Mouse (Mus musculus) heart, embryonic 14.5 days (tissue): ENCODE data around the gene Lrif1. TPM values are rescaled to one million over a fixed set of nuclear protein-coding genes. Genes with fewer than 3 reads are reported as not detected.

Experiments used
- ATAC-seq: fragments of 200-750 bp; cut with Nextera tagmentation; 2 replicates; pipeline ENCODE4 v1.8.0; 2017; ENCODE audit warnings: low read depth, moderate TSS enrichment; ENCODE audit not compliant: insufficient number of reproducible peaks, insufficient read depth, low FRiP score
- H3K27ac ChIP-seq, 2 experiments: fragments of 200-500 bp in 1 of 2; fragments of 300-500 bp in 1 of 2; sonication (generic) in 1 of 2; replicated peaks in 1 of 2; 2 replicates each; pipeline ENCODE4 v1.5.1; 2012 to 2014; ENCODE audit warnings: low read depth in 2 of 2, low read length in 2 of 2, control low read depth in 1 of 2, mild to moderate bottlenecking in 1 of 2, mixed read lengths in 1 of 2; ENCODE audit not compliant: control insufficient read depth in 1 of 2, insufficient read depth in 1 of 2
- H3K27me3 ChIP-seq: fragments of 300-500 bp; sonication (generic); 2 replicates; pipeline ENCODE4 v1.6.1; 2014; ENCODE audit warnings: mild to moderate bottlenecking, low read length, control low read depth; ENCODE audit not compliant: control insufficient read depth, insufficient read depth
- H3K36me3 ChIP-seq: fragments of 300-500 bp; sonication (generic); 2 replicates; pipeline ENCODE4 v1.6.1; 2014; ENCODE audit warnings: mild to moderate bottlenecking, control low read depth, low read length, mixed read lengths; ENCODE audit not compliant: control insufficient read depth, insufficient read depth
- H3K4me1 ChIP-seq, 2 experiments: fragments of 200-500 bp in 1 of 2; fragments of 300-500 bp in 1 of 2; sonication (generic) in 1 of 2; 2 replicates each; pipeline ENCODE4 v1.6.1; 2012 to 2014; ENCODE audit warnings: low read length in 2 of 2, control low read depth in 1 of 2, mixed read lengths in 1 of 2; ENCODE audit not compliant: control insufficient read depth in 2 of 2, insufficient read depth in 2 of 2
- H3K4me2 ChIP-seq: fragments of 300-500 bp; sonication (generic); 2 replicates; pipeline ENCODE4 v1.6.1; 2014; ENCODE audit warnings: mild to moderate bottlenecking, low read length
- H3K4me3 ChIP-seq, 2 experiments: fragments of 200-500 bp in 1 of 2; fragments of 300-500 bp in 1 of 2; sonication (generic) in 1 of 2; 2 replicates each; pipeline ENCODE4 v1.5.1; 2012 to 2014; ENCODE audit warnings: low read length in 2 of 2, mild to moderate bottlenecking in 2 of 2, control low read depth in 1 of 2, low read depth in 1 of 2, moderate library complexity in 1 of 2; ENCODE audit not compliant: control insufficient read depth in 1 of 2, insufficient read depth in 1 of 2
- H3K9ac ChIP-seq: fragments of 300-500 bp; sonication (generic); 2 replicates; pipeline ENCODE4 v1.6.1; 2014; ENCODE audit warnings: mild to moderate bottlenecking, low read length
- H3K9me3 ChIP-seq: fragments of 300-500 bp; sonication (generic); 2 replicates; pipeline ENCODE4 v1.6.1; 2016; ENCODE audit warnings: low read length, control low read depth; ENCODE audit not compliant: control insufficient read depth
- WGBS: fragments of 180-500 bp; shearing (Covaris S2); extraction: QIAGEN DNeasy Blood & Tissue Kit; methylation state at CpG from one replicate; pipeline ENCODE4 v1.1.7; 2014; 5-methylcytosine and 5-hydroxymethylcytosine counted together
- polyA plus RNA-seq: library from polyadenylated mRNA; unstranded; fragments of >200 nt; fragmentation: Nextera tagmentation; extraction: Ambion mirVana; gene quantifications from 2 replicates; pipeline ENCODE4 v1.2.1, GENCODE M21; 2014

Gene Lrif1
- polyA plus RNA-seq, 1 experiment from 2014 or later: 13.2 TPM

GRCm38 (mm10) chr3:106785130-106785529 lies 100.3 kb downstream of the Lrif1 start:
- no peak overlapping the region for H3K4me2 ChIP-seq
- no peak overlapping the region for H3K27ac ChIP-seq
- 0 out of 2 replicates have a peak, but pooled peaks cover 2% of the 10 kb centered on the region for H3K9me3 ChIP-seq
- no peak for ATAC-seq
- no peaks in the 10 kb centered on the region for H3K27me3 ChIP-seq
- no peak overlapping the region for H3K9ac ChIP-seq
- H3K4me1 ChIP-seq: no peaks in the 10 kb centered on the region
- H3K36me3 ChIP-seq: no peaks in the 10 kb centered on the region
- 59% methylated on average over 3 of the region's 3 CpGs for WGBS
- H3K4me3 ChIP-seq: no peak overlapping the region

Other genes with a start within 250 kb of the Lrif1 start
- 1.7 and 2.5 TPM in 2 replicates for gene Dennd2d, start 202.6 kb upstream of the Lrif1 start, polyA plus RNA-seq
- gene Dram2, start 137.2 kb upstream of the Lrif1 start, polyA plus RNA-seq: 75.9 and 76.9 TPM in 2 replicates
- gene Cept1, start 137.2 kb upstream of the Lrif1 start, polyA plus RNA-seq: 31.6 and 37.0 TPM in 2 replicates
- 4.3 and 7.1 TPM in 2 replicates for gene Cd53, start 105.2 kb downstream of the Lrif1 start, polyA plus RNA-seq
- not detected in 2 replicates for gene Olfr266, start 141.3 kb downstream of the Lrif1 start, polyA plus RNA-seq